Mouse (Mus musculus) brown adipose tissue, adult 24 weeks (tissue): ENCODE measurements around the gene Dnah6. TPM values are rescaled to one million over a fixed set of nuclear protein-coding genes. Genes with fewer than 3 reads are reported as not detected.

ENCODE experiments used
- H3K27ac ChIP-seq: fragments of 200-500 bp; replicated peaks from 2 replicates; pipeline ENCODE4 v1.5.1; 2012; ENCODE audit warnings: low read depth, mild to moderate bottlenecking, low read length
- H3K4me1 ChIP-seq: fragments of 200-500 bp; 2 replicates; pipeline ENCODE4 v1.6.1; 2012; ENCODE audit warnings: low read length, mixed read lengths; ENCODE audit not compliant: control insufficient read depth, insufficient read depth, insufficient read length
- H3K4me3 ChIP-seq: fragments of 200-500 bp; 2 replicates; pipeline ENCODE4 v1.5.1; 2012; ENCODE audit warnings: low read depth, mild to moderate bottlenecking, low read length, moderate library complexity; ENCODE audit not compliant: insufficient read depth
- polyA plus RNA-seq: library from polyadenylated mRNA; stranded (reverse); fragments of >200 nt; gene quantifications from 2 replicates; pipeline ENCODE4 v1.2.4, GENCODE M21; 2012; ENCODE audit not compliant: missing spikeins, insufficient read depth, insufficient read length

Gene Dnah6
- not detected in 2 replicates for polyA plus RNA-seq

DNA sequence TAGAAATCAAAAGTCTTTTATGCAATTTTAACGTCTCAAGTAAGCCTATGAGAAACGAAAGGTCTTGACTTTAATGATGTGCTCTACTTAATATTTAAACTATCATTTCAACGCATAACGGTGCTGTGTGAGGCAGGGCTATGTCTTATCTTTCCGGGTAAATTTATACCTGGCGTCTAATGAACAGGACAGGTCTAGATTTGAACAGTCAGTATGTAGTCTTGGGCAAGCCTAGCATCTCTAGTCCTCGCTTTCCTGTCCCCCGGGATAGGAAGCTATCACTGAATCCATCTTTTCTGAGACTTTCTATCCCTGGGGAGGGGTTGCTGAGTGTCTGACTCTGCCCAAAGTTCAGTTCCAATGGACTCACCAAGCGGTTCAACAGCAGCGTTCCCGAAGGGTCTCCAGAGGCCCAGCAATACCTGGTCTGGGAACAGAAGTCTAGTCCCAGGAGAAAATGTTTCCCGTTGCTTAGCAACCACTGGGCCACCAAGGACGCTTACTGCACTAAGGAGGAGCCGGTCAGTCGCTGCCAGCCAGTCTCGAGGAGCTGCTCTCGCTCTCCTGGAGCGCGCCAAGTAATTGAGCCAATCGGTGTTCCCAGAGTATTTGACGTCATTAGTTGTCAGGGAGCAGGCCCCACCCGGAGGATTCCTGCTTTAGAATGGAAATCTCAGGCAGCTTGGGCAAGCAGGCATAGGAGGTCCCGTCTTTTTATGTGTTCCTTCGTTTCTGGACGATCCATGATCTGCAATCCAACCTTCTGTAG lies at the start of gene Dnah6:
Gene Dnah6, minus strand, starts transcription at position 463 of the 769 bp plus-strand sequence.
- peak within 1 kb of the TSS; percentile 53 for H3K4me3 ChIP-seq
- H3K27ac ChIP-seq = peak within 1 kb of the TSS; percentile 90
- H3K4me1 ChIP-seq = peaks cover 4% of the 10 kb centered on the region

DNA sequence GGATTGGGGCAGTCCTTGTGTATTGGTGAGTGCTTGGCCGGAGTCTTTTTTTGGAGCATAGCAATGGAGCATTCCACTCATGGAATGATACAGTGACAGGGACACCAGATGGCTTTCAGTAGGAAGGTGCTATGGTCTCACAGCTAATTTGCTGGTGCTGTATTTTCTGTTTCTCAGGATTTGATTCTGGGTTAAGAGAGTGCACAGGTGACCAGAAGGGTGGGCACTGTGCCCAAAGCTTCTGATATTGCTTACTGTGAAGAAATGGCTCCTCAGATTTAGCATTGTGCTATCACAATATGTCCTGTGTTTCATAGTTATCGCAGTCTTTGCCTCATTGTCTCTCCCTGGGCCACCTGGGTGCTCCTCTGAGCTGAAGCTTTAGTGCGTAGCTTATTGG lies 47.9 kb upstream of the Dnah6 start:
- Histone ChIP-seq H3K4me1 (peaks cover 7% of the 10 kb centered on the region), H3K27ac (peak overlapping the region; percentile 2; the same call in 1 of the 2 replicates), H3K4me3 (no peak overlapping the region)

DNA sequence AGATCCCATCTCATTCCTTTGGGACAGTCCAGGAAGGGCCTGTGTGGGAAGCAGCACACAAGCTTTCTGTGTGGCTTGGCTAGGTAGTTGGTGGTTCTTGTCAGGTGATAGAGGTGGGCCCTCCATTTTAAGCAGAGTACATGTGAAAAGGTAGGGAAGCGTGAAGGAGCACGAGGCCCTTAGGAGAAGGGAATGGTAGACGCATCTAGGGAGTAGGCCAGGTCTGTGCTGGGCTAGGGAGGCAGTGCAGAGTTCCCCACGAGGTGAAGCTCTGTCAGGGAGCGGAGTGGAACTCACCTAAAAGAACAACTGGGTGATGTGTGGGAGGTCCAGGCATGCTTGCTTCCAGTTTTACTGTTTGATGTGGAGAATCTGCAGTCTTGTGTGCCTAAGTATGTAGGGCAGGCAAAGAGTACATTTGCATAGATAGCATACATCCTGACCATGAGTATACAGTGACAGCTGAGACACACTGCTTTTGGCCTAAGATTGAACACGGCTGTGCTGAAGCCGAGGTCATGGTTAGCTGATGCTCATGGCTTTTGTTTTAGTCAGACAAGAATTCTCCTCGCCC lies 46.4 kb upstream of the Dnah6 start:
- Histone ChIP-seq H3K4me3 (no peak overlapping the region), H3K27ac (peak overlapping the region; percentile 70), H3K4me1 (peaks cover 7% of the 10 kb centered on the region)

DNA sequence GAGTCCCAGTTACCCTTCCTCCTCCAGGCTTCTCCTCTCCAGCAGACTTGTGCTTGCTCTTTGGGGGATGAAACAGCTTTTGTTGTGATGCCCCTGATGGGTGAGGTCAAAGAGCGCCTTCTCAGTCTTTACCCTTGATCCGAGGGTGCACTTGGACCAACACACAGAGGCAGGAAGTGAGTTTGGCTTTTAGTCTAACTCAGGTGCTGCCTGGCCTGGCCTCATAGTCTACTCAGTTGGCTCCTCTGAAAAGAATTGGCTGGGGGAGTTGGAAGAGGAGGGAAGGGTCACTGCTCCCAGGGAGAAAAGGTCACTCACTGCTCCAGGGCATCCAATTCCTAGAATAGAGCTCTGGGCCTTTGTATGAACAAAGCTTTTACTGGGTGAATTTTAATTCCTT lies 43.4 kb upstream of the Dnah6 start:
- H3K4me3 ChIP-seq = no peak overlapping the region

DNA sequence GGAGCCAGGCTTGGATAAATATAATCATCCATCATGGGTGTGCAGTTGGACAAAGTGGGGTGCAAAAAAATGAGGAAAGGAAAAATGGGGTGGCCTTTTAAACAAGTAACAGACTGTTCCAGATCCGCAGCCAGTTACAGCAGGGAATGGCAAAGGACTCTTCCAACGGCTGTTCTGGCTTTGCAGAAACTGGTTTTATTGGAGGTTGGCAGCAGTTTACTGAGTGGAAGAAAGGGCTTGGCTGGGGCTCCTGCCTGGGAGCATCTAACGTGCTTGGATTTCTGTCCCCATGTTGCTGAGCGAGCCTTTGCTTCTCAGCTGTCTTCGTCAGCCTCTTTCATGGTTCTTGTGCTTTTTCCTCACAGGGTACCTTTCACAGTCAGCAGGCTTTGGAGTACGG lies 38.7 kb upstream of the Dnah6 start:
- H3K4me3 ChIP-seq = no peak overlapping the region
- H3K4me1 ChIP-seq = peaks cover 15% of the 10 kb centered on the region
- no peak overlapping the region for H3K27ac ChIP-seq

More for the DNA sequence above, 43.4 kb upstream of the Dnah6 start:
- Histone ChIP-seq H3K27ac (peak overlapping the region; percentile 57), H3K4me1 (peaks cover 7% of the 10 kb centered on the region)

DNA sequence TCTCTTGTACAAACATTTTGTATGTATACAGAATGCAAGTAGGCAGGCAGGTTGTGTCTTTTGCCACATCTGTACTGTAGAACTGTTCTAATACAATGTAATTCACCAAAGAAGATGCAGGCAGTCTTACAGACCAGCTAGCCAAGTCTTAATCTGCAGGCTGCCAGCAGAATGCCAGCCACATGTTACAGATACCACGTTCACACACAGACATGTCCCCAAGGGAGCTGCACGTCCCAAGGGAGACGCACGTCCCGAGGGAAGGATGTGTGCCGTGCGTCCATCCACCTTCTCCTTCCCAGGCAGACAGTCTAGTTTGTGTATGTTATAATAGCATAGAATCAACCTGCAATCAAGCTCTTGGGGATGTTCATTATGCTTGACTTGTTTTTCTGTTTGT lies 35.6 kb upstream of the Dnah6 start:
- H3K4me1 ChIP-seq = peaks cover 29% of the 10 kb centered on the region
- H3K27ac ChIP-seq = no peak overlapping the region
- no peak overlapping the region for H3K4me3 ChIP-seq

DNA sequence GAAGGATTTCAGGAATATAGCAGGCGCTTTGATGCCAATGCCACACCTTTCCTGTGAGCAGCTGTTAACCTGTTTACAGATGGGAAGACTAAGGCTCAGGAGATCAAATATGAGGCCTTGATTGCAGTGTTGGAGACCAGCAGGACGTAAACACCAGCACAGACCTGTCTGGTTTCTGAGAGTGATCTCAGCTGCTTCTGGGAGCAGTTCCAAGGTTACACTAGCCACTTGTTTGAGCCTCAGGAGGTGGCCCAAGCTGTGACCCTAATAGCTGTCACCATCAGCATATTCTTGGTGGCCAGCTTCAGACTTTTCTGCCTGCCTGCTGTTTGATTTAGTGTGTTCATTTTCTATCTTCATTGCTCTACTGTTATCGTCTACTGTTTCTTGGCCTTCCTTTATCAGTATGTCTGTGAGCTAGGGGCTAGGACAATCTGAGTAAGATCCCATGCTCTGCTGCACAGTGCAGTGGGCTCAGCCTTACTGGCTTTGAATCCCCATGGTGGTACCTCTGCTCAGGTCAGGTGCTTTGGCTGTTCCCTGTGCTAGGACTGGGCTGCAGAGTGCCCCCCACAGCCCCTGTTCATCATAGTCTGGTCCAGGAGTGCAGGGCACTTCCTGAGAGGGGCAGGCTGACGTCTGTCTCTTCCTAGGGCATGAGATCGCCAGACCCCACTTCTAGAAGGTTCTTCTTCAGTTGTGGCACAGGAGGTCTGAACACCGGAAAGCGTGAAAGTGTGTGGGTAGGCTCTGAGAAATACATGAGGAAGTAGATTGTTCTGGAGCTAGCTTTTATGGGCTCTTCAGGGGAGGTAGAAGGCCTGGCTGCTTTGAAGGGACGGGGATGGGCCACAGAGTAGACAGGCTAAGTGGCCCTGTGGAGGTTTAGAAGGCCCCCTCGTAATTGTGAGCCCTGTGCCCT lies 33.1 kb upstream of the Dnah6 start:
- no peak overlapping the region for H3K4me3 ChIP-seq
- peaks cover 34% of the 10 kb centered on the region for H3K4me1 ChIP-seq
- peak overlapping the region; percentile 55 for H3K27ac ChIP-seq

DNA sequence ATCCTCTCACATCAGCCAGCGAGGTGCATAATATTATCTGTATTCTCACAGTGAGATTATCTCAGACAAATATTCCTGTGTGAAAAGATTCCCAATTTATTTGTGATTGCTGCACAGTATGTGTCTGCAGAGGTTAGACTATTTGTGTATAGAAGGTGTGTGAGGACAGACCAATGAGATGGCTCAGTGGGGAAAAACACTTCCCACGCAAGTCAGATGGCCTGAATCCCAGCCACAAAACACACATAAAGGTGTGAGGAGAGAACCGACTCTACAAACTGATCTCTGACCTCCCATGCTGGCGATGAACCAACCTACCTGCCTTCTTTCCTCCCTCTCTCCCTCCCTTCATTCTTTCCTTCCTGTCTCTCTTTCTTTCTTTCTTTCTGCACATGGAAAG lies 32.1 kb upstream of the Dnah6 start:
- Histone ChIP-seq H3K4me1 (peaks cover 26% of the 10 kb centered on the region), H3K27ac (no peak overlapping the region; the same call in 1 of the 2 replicates), H3K4me3 (no peak overlapping the region)

DNA sequence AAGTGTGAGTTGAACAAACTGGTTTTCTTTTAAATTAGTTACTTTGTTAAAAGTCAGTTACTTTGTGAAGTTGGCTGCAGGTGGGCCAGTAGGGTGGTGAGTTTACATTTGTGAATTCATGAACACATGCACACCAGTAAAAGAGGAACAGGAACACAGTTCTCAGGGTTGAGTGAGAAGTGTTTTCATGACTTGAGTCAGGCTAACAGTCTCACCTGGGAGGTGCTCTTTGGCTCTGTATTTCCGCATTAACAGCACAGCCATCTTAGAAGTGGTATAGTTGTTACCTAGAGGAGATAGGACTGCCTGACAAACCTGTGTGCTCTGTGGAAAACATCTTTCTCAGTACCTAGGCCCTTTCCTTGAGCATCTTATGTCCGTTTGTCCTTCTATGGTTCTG lies 31.6 kb upstream of the Dnah6 start:
- Histone ChIP-seq H3K27ac (peak overlapping the region; percentile 24), H3K4me3 (no peak overlapping the region), H3K4me1 (peaks cover 26% of the 10 kb centered on the region)

DNA sequence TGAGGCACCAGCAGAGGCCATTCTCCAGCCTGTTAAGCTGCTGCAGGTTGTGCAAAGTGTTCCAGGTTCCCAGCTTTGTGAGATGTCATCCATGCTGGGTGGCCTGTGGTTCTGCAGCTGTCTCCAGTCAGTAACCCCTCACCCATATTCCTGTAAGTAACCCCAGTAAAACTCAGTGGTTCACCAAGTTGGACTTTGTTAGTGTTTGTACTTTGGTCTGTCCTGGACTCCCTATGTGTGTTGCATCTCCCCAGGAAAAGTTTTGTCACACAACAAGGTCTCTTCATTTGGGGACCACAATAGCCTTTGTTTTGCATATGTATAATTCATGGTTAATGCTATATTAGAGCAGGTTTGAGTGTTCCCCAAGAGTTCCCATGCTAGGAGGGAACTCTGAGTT lies 30.9 kb upstream of the Dnah6 start:
- Histone ChIP-seq H3K4me1 (peaks cover 26% of the 10 kb centered on the region), H3K27ac (peak overlapping the region; percentile 24), H3K4me3 (no peak overlapping the region)

DNA sequence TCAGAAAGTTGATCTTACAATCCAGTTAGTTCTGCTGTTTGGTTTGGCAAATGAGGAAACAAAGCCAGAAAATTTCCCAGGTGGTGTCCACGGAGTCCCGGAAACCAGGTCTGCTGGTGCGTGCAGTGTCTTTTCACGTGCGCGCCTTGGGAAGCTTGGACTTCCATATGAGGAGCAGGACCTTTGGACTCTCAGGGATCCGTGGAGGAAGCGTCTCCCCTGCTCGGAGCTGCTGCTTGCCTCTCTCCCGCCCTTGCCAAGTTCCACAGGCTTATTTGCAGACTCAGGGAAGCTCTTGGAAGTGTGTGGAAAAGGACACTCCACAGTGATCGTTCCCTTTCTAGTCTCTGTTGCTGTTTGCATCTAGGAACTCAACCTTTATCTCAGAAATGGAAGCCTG lies 29.9 kb upstream of the Dnah6 start:
- Histone ChIP-seq H3K4me3 (peak overlapping the region; percentile 39), H3K27ac (peak overlapping the region; percentile 69), H3K4me1 (peaks cover 24% of the 10 kb centered on the region)

DNA sequence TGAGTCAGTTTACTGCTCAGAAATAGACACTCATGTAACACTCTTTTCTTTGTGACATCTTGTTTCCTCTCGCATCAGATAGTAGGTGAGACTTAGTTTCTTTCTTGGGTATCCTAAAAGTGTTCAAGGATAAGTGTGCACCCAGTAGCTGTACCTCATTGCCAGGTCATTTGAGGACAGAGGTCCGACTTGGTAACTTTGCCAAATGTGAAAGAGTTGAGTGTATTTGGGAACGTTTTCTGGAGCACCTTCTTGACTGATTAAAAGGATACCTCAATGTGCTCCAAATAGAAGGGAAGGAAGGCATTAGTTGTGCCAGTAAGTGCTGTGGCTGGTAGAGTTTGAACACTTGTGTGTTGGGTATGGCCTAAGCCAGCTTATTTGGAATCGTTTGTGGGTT lies 28.4 kb upstream of the Dnah6 start:
- H3K4me3 ChIP-seq = peak overlapping the region; percentile 78
- peaks cover 23% of the 10 kb centered on the region for H3K4me1 ChIP-seq

DNA sequence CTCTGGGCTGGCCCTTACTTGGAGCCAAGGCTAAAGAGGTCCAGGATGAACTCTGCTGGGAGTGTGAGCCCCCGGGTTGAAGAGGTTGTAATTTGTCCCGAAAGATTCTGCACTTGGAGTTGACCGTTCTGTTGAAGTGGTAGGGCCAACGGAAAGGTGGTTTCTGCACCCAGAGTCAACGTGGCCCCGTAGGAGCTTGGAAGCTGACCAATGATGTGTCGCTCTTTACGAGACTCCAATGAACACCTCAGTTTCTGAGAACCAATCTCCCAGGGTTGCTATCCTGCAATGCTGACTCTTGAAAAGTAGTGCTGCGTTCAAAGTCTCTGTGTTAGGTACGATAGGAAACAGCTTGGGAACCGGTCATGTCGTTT lies 27.6 kb upstream of the Dnah6 start:
- H3K4me3 ChIP-seq = peak overlapping the region; percentile 78
- peak overlapping the region; percentile 88 for H3K27ac ChIP-seq
- peaks cover 17% of the 10 kb centered on the region for H3K4me1 ChIP-seq

More for the DNA sequence above, 28.4 kb upstream of the Dnah6 start:
- H3K27ac ChIP-seq = peak overlapping the region; percentile 65

DNA sequence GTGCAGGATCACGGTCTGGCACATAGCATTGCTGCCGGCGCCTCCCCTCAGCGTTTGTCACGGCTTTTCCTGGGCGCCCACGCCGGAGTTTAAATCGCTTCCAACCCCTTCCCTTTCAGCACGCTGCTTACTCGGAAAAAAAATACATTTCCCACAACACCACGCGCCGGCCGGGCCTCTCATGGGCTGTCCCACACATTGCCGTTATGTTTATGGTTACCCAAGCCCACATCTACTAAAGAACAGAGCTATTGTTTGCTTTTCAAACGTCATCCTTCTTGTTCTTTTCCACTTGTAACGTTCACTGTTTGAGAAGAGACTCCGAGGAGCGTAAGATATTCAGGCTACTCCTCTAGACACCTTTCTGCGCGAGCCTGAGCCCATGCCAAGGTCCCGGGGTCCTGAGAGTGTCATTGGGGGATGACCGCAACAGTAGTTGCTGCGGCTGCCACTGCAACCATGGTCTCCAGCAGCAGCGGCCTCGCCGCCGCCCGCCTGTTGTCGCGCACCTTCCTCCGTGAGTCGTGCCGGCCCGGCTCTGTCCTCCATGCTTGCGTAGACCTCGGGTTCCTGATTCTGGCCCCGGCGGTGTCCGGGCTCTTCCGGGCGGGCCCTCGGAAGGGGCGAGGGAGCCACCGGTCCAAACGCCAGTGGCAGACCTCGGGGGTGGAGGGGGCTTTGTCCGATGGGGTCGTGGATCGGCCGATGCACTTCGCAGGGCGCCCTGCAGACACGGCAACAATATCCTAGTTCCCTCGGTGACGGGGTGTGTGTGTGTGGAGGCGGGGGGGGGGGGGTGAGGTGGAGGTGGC lies 27.0 kb upstream of the Dnah6 start, which contains the start of gene Suclg1:
Gene Suclg1, plus strand, starts transcription at position 146 of the 812 bp plus-strand sequence.
- Histone ChIP-seq H3K27ac (peak within 1 kb of the TSS; percentile 89), H3K4me3 (peak within 1 kb of the TSS; percentile 78), H3K4me1 (peaks cover 15% of the 10 kb centered on the region)
